Mouse (Mus musculus) testis, adult 2 months (tissue): Measurements from ENCODE around the gene 1500009C09Rik.

Source experiments
- CTCF ChIP-seq: fragments of 200-500 bp; IDR thresholded peaks from 2 replicates; pipeline ENCODE4 v1.5.1; 2012; ENCODE audit warnings: low read depth, mild to moderate bottlenecking, inconsistent platforms, low read length, moderate library complexity; ENCODE audit not compliant: control insufficient read depth, insufficient read depth, insufficient replicate concordance
- POLR2A ChIP-seq: fragments of 200-500 bp; IDR thresholded peaks from 2 replicates; pipeline ENCODE4 v1.6.1; 2012; ENCODE audit warnings: low read depth, mild to moderate bottlenecking, inconsistent platforms, low read length, moderate library complexity; ENCODE audit not compliant: control insufficient read depth

DNA sequence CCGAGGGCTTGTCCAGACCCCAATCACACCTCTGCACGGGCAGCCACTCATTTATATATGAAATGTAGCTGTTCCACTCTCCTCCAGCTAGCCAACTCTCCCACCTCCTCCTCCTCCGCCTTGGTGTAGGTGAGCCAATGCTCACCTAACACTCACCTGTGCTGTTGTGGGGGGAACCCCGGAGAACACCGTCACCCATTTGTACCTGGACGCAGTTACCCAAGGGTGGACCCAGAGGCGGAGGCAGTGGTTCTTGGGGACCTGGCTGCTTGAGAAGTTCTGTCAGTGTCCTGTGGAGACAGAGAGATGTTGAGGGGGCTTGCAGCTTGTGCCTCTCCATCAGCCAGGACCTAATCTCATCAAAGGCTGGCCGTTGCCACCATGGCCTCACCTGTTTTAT lies 43.9 kb upstream of the 1500009C09Rik start:
- TF ChIP-seq CTCF = no peak
- TF ChIP-seq POLR2A = no peak
